Mouse (Mus musculus) E14TG2a.4 (cell line): Measurements from ENCODE around the gene Fam117a.

Source experiments
- CTCF ChIP-seq: conservative IDR thresholded peaks from 2 replicates; pipeline ENCODE4 v1.5.1; 2014; ENCODE audit warnings: low read length
- NANOG ChIP-seq: IDR thresholded peaks from 2 replicates; pipeline ENCODE4 v1.6.1; 2014; ENCODE audit warnings: borderline replicate concordance, low read length, mixed read lengths
- POU5F1 ChIP-seq: IDR thresholded peaks from 2 replicates; pipeline ENCODE4 v1.6.1; 2014; ENCODE audit warnings: low read length, borderline replicate concordance

- TF ChIP-seq CTCF, result no peak
- no peak for TF ChIP-seq POU5F1
- TF ChIP-seq NANOG, result no peak
Observed at GRCm38 (mm10) chr11:95393500-95393816, 56.6 kb downstream of the Fam117a start.
